Mouse (Mus musculus) kidney, adult 11 months (tissue): ENCODE data around the gene N4bp1.

Source experiments
- DNase-seq: peaks from one replicate; pipeline ENCODE4 v3.0.0; 2022

N4bp1 gene

GRCm38 (mm10) chr8:86758651-86759050, 126.4 kb downstream of the N4bp1 start:
- no peak for DNase-seq
